Mouse (Mus musculus) C3H10T1/2 (cell line): Measurements from ENCODE around the gene Tcta. TPM values are rescaled to one million over a fixed set of nuclear protein-coding genes. Genes with fewer than 3 reads are reported as not detected.

Experiments
- polyA plus RNA-seq, 2 experiments: library from polyadenylated mRNA; unstranded; fragments of >200 nt; fragmentation: generic; extraction: Trizol; gene quantifications; one replicate each; pipeline ENCODE4 v1.2.1; 2012; ENCODE audit warnings: missing spikeins in 2 of 2

The Tcta gene
- 10 to 100 TPM; 11.0 to 48.4 TPM for polyA plus RNA-seq

GRCm38 (mm10) chr9:108305629-108306520 lies at the start of gene Tcta, which contains the start of gene Rhoa:
Tcta (minus strand) TSS chr9:108306160.
Rhoa (plus strand) TSS chr9:108306129.

GRCm38 (mm10) chr9:108347540-108348289 lies 41.8 kb upstream of the Tcta start, which contains the start of gene Usp4:
Usp4 (plus strand) TSS chr9:108347853.

GRCm38 (mm10) chr9:108338886-108339781 lies 33.2 kb upstream of the Tcta start, which contains the start of gene Gpx1:
Gpx1 (plus strand) TSS chr9:108338903.

GRCm38 (mm10) chr9:108296453-108297355 lies 9.3 kb downstream of the Tcta start, which contains the start of gene Amt:
Amt (plus strand) TSS chr9:108296853.

GRCm38 (mm10) chr9:108290016-108290750 lies 15.8 kb downstream of the Tcta start, which contains the start of gene Nicn1:
Nicn1 (plus strand) TSS chr9:108290429.

GRCm38 (mm10) chr9:108263690-108264190 lies 42.2 kb downstream of the Tcta start, which contains the start of gene Dag1:
Dag1 (minus strand) TSS chr9:108263958.

Other genes with a start within 250 kb of the Tcta start
- under 1 TPM; 0.05 to 0.18 TPM for gene Mst1, start 225.7 kb downstream of the Tcta start, polyA plus RNA-seq
- gene Rnf123, start 222.8 kb downstream of the Tcta start, polyA plus RNA-seq = 10 to 100 TPM; 15.3 to 28.3 TPM
- 10 to 100 TPM; 82.7 to 98.4 TPM for gene Apeh, start 211.6 kb downstream of the Tcta start, polyA plus RNA-seq
- gene Bsn, start 115.8 kb downstream of the Tcta start, polyA plus RNA-seq = under 1 TPM; 0.13 to 0.14 TPM
- gene Dag1, start 42.2 kb downstream of the Tcta start, polyA plus RNA-seq = 10 to 100 TPM in 1 of 2 experiments, 1 to 10 TPM in 1; 8.1 to 96.8 TPM
- 10 to 100 TPM in 1 of 2 experiments, 1 to 10 TPM in 1; 8.9 to 63.2 TPM for gene Nicn1, start 15.7 kb downstream of the Tcta start, polyA plus RNA-seq
- gene Amt, start 9.3 kb downstream of the Tcta start, polyA plus RNA-seq = 1 to 10 TPM in 1 of 2 experiments, under 1 TPM in 1; 0.23 to 6.4 TPM
- 100 to 1,000 TPM; 144 to 229 TPM for gene Rhoa, start within 50 bp of the Tcta start, polyA plus RNA-seq
- gene Gpx1, start 32.7 kb upstream of the Tcta start, polyA plus RNA-seq = 100 to 1,000 TPM; 786 to 822 TPM
- 10 to 100 TPM; 68.6 to 96.9 TPM for gene Usp4, start 41.7 kb upstream of the Tcta start, polyA plus RNA-seq
- under 1 TPM; 0.04 to 0.35 TPM for gene 1700102P08Rik, start 86.6 kb upstream of the Tcta start, polyA plus RNA-seq
- not detected for gene Ccdc36, start 122.3 kb upstream of the Tcta start, polyA plus RNA-seq
- gene BC048562, start 130.3 kb upstream of the Tcta start, polyA plus RNA-seq = not detected
- gene Ccdc71, start 154.4 kb upstream of the Tcta start, polyA plus RNA-seq = 10 to 100 TPM; 28.0 to 46.0 TPM
- gene Klhdc8b, start 155.4 kb upstream of the Tcta start, polyA plus RNA-seq = 1 to 10 TPM; 1.4 to 9.8 TPM
- gene Lamb2, start 173.6 kb upstream of the Tcta start, polyA plus RNA-seq = 100 to 1,000 TPM in 1 of 2 experiments, 1 to 10 TPM in 1; 9.4 to 170 TPM
- 10 to 100 TPM; 21.0 to 70.4 TPM for gene Usp19, start 184.4 kb upstream of the Tcta start, polyA plus RNA-seq
- 100 to 1,000 TPM; 170 to 180 TPM for gene Qars, start 201.5 kb upstream of the Tcta start, polyA plus RNA-seq
- 10 to 100 TPM in 1 of 2 experiments, 1 to 10 TPM in 1; 5.6 to 45.1 TPM for gene Qrich1, start 210.6 kb upstream of the Tcta start, polyA plus RNA-seq